Mouse (Mus musculus): ENCODE data around the gene Plppr4. TPM values are rescaled to one million over a fixed set of nuclear protein-coding genes. Genes with fewer than 3 reads are reported as not detected.

The Plppr4 gene
- total RNA-seq, 1 experiment: not detected

DNA sequence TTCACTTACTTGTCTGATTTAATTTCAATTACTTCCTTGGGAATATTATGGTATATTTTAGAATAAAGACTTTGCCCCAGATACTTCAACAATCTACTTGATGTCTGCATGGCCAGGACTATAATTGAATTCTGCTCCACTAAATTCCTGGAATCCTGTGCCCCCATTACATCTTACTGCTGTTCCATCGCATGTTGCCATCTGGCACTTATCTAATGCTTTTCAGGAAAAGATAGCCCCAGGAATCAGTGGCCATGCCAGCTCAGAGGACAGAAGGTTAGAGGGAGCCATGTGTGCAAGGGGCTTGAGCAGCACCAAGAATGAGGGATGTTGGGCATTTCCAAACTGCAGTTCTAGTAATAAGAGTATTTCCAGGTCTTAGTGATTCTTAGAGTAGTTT is 14.3 kb downstream of the Plppr4 start:
- Histone ChIP-seq H3K4me3 (ENCODE audit: insufficient read depth in 1 of 2, low read depth in 1 of 2, low read length in 2 of 2, poor library complexity in 1 of 2, severe bottlenecking in 1 of 2) (no peak overlapping the region), H3K36me3 (ENCODE audit: control insufficient read depth, insufficient read depth, low read length, poor library complexity, severe bottlenecking) (no peaks in the 10 kb centered on the region), H3K9me3 (ENCODE audit: control insufficient read depth, insufficient read depth, low read depth, low read length) (no peaks in the 10 kb centered on the region), H3K4me1 (ENCODE audit: control insufficient read depth in 2 of 2, insufficient read depth in 2 of 2, low read length in 2 of 2, poor library complexity in 1 of 2) (no peaks in the 10 kb centered on the region), H3K27ac (ENCODE audit: insufficient read depth, low read depth, low read length, poor library complexity, severe bottlenecking) (no peak overlapping the region), H3K9ac (ENCODE audit: insufficient read depth, low read depth, low read length, poor library complexity, severe bottlenecking) (no peak overlapping the region)
- DNase-seq (ENCODE audit: low read depth, low spot score): no peak
- in situ Hi-C loops (cut with MboI; ENCODE audit: low sequenced_read_pairs in 2 of 2, unreplicated experiment in 2 of 2): no loop called here
- TF ChIP-seq HCFC1 (IDR thresholded peaks at IDR 0.05; ENCODE audit: borderline replicate concordance, insufficient read depth, low read length) (no peak), ZC3H11A (IDR thresholded peaks at IDR 0.05; ENCODE audit: borderline replicate concordance, low read depth, low read length) (no peak), CHD2 (IDR thresholded peaks at IDR 0.05; ENCODE audit: low read depth, low read length) (no peak), ZNF384 (IDR thresholded peaks at IDR 0.05; ENCODE audit: low read depth, low read length) (no peak), MAFK (IDR thresholded peaks at IDR 0.05; ENCODE audit: insufficient read depth, low read depth, low read length) (no peak)

DNA sequence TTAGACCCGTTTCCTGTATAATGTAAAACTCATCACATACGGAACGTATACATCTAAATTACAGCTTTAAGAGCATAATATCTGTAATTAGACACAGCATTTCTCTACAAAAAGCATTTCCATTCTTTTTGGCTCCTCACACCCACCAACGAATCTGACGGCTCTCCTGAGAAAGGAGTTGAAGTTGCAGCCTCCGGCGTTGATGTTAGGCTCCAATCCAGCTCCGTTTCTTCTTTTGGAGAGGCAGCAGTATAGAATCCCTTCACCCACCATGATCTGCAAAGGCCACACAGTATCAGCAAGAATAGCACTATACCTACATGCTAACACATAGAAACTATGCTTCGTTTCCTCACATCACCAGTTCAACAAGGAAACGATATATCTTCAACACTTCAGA is 29.2 kb downstream of the Plppr4 start:
- no peak overlapping the region for H3K4me3 ChIP-seq (ENCODE audit: insufficient read depth in 1 of 2, low read depth in 1 of 2, low read length in 2 of 2, poor library complexity in 1 of 2, severe bottlenecking in 1 of 2)
- no peak for TF ChIP-seq CHD2 (IDR thresholded peaks at IDR 0.05; ENCODE audit: low read depth, low read length)
- no peak for TF ChIP-seq ZNF384 (IDR thresholded peaks at IDR 0.05; ENCODE audit: low read depth, low read length)
- TF ChIP-seq MAFK (IDR thresholded peaks at IDR 0.05; ENCODE audit: insufficient read depth, low read depth, low read length): no peak
- no peak for TF ChIP-seq ZC3H11A (IDR thresholded peaks at IDR 0.05; ENCODE audit: borderline replicate concordance, low read depth, low read length)
- TF ChIP-seq HCFC1 (IDR thresholded peaks at IDR 0.05; ENCODE audit: borderline replicate concordance, insufficient read depth, low read length): no peak
- H3K36me3 ChIP-seq (ENCODE audit: control insufficient read depth, insufficient read depth, low read length, poor library complexity, severe bottlenecking): no peaks in the 10 kb centered on the region
- no peak overlapping the region for H3K27ac ChIP-seq (ENCODE audit: insufficient read depth, low read depth, low read length, poor library complexity, severe bottlenecking)
- no peak overlapping the region for H3K9ac ChIP-seq (ENCODE audit: insufficient read depth, low read depth, low read length, poor library complexity, severe bottlenecking)
- DNase-seq (ENCODE audit: low read depth, low spot score): no peak
- no peaks in the 10 kb centered on the region for H3K4me1 ChIP-seq (ENCODE audit: control insufficient read depth in 2 of 2, insufficient read depth in 2 of 2, low read length in 2 of 2, poor library complexity in 1 of 2)
- no peaks in the 10 kb centered on the region for H3K9me3 ChIP-seq (ENCODE audit: control insufficient read depth, insufficient read depth, low read depth, low read length)
- in situ Hi-C loops (cut with MboI; ENCODE audit: low sequenced_read_pairs in 2 of 2, unreplicated experiment in 2 of 2): no loop called here

DNA sequence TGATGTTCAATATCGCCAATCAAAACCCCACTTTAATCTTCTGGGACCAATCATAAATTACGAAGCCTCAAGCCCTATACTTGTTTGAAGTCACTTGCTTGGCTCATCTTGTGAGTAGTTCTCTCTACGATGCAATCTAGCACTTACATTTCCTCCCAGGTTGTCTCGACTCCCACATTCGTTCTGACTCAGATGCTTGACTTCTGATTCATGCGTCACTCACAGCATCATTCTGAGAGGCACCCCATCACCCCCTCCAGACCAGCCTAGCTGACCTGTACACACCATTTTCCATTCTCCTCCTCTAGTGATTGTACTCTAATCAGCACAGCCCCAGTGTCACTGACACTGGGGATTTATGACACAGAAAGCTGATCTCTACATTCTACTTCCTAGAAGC is 31.2 kb downstream of the Plppr4 start:
- no peaks in the 10 kb centered on the region for H3K36me3 ChIP-seq (ENCODE audit: control insufficient read depth, insufficient read depth, low read length, poor library complexity, severe bottlenecking)
- no peaks in the 10 kb centered on the region for H3K9me3 ChIP-seq (ENCODE audit: control insufficient read depth, insufficient read depth, low read depth, low read length)
- H3K4me1 ChIP-seq (ENCODE audit: control insufficient read depth in 2 of 2, insufficient read depth in 2 of 2, low read length in 2 of 2, poor library complexity in 1 of 2): no peaks in the 10 kb centered on the region
- no peak overlapping the region for H3K4me3 ChIP-seq (ENCODE audit: insufficient read depth in 1 of 2, low read depth in 1 of 2, low read length in 2 of 2, poor library complexity in 1 of 2, severe bottlenecking in 1 of 2)
- no peak for DNase-seq (ENCODE audit: low read depth, low spot score)
- in situ Hi-C loops (cut with MboI; ENCODE audit: low sequenced_read_pairs in 2 of 2, unreplicated experiment in 2 of 2): no loop called here
- no peak overlapping the region for H3K27ac ChIP-seq (ENCODE audit: insufficient read depth, low read depth, low read length, poor library complexity, severe bottlenecking)
- no peak overlapping the region for H3K9ac ChIP-seq (ENCODE audit: insufficient read depth, low read depth, low read length, poor library complexity, severe bottlenecking)
- TF ChIP-seq ZC3H11A (IDR thresholded peaks at IDR 0.05; ENCODE audit: borderline replicate concordance, low read depth, low read length): no peak
- TF ChIP-seq ZNF384 (IDR thresholded peaks at IDR 0.05; ENCODE audit: low read depth, low read length): no peak
- TF ChIP-seq CHD2 (IDR thresholded peaks at IDR 0.05; ENCODE audit: low read depth, low read length): no peak
- no peak for TF ChIP-seq MAFK (IDR thresholded peaks at IDR 0.05; ENCODE audit: insufficient read depth, low read depth, low read length)

DNA sequence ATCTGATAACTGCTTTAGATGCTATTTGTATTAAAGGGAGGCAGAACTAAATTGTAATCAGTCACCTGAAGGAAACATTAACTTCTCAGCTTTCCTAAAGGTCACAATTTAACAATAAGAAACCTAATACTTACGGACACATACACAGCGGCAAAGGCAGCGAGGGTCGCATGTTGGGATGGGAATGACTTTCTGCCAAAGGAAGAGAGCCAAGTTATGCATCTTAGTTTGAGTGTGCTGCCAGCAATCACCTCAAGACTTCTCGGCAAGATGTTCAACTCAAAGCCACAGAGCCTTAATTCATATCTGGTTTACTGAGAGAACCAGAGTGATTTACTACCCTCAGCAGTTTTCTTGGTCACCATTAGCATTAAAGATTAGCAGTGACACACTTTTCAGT is 34.1 kb downstream of the Plppr4 start:
- H3K4me1 ChIP-seq (ENCODE audit: control insufficient read depth in 2 of 2, insufficient read depth in 2 of 2, low read length in 2 of 2, poor library complexity in 1 of 2): no peaks in the 10 kb centered on the region
- no peaks in the 10 kb centered on the region for H3K9me3 ChIP-seq (ENCODE audit: control insufficient read depth, insufficient read depth, low read depth, low read length)
- TF ChIP-seq HCFC1 (IDR thresholded peaks at IDR 0.05; ENCODE audit: borderline replicate concordance, insufficient read depth, low read length) (no peak), ZNF384 (IDR thresholded peaks at IDR 0.05; ENCODE audit: low read depth, low read length) (no peak), ZC3H11A (IDR thresholded peaks at IDR 0.05; ENCODE audit: borderline replicate concordance, low read depth, low read length) (no peak)
- no peak overlapping the region for H3K27ac ChIP-seq (ENCODE audit: insufficient read depth, low read depth, low read length, poor library complexity, severe bottlenecking)
- H3K4me3 ChIP-seq (ENCODE audit: insufficient read depth in 1 of 2, low read depth in 1 of 2, low read length in 2 of 2, poor library complexity in 1 of 2, severe bottlenecking in 1 of 2): no peak overlapping the region
- no peak overlapping the region for H3K9ac ChIP-seq (ENCODE audit: insufficient read depth, low read depth, low read length, poor library complexity, severe bottlenecking)
- in situ Hi-C loops (cut with MboI; ENCODE audit: low sequenced_read_pairs in 2 of 2, unreplicated experiment in 2 of 2): no loop called here
- DNase-seq (ENCODE audit: low read depth, low spot score): no peak
- H3K36me3 ChIP-seq (ENCODE audit: control insufficient read depth, insufficient read depth, low read length, poor library complexity, severe bottlenecking): no peaks in the 10 kb centered on the region

DNA sequence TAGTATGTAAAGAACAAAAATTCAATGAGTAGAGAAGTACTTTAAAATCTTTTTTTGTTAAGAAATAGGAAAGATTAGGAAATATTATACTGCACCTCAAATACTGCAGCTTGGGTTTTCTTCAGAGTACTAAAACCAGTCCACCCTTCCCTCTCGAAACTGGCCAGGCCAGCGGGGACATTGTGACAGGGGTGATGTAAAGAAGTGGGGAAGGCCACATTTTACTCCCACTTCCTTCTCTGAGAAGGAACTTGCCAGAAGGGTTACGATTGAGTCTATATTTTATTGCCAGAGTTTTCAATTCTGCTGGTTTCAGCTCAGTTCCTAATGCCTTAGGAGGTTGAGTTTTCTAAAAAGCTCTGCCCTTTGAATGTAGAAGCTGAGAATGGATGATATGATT is 41.0 kb downstream of the Plppr4 start:
- Histone ChIP-seq H3K27ac (ENCODE audit: insufficient read depth, low read depth, low read length, poor library complexity, severe bottlenecking) (no peak overlapping the region), H3K9me3 (ENCODE audit: control insufficient read depth, insufficient read depth, low read depth, low read length) (no peaks in the 10 kb centered on the region), H3K4me1 (ENCODE audit: control insufficient read depth in 2 of 2, insufficient read depth in 2 of 2, low read length in 2 of 2, poor library complexity in 1 of 2) (no peaks in the 10 kb centered on the region), H3K4me3 (ENCODE audit: insufficient read depth in 1 of 2, low read depth in 1 of 2, low read length in 2 of 2, poor library complexity in 1 of 2, severe bottlenecking in 1 of 2) (no peak overlapping the region), H3K9ac (ENCODE audit: insufficient read depth, low read depth, low read length, poor library complexity, severe bottlenecking) (no peak overlapping the region), H3K36me3 (ENCODE audit: control insufficient read depth, insufficient read depth, low read length, poor library complexity, severe bottlenecking) (no peaks in the 10 kb centered on the region)
- no peak for DNase-seq (ENCODE audit: low read depth, low spot score)
- in situ Hi-C loops (cut with MboI; ENCODE audit: low sequenced_read_pairs in 2 of 2, unreplicated experiment in 2 of 2): no loop called here
- TF ChIP-seq ZNF384 (IDR thresholded peaks at IDR 0.05; ENCODE audit: low read depth, low read length): no peak
- no peak for TF ChIP-seq HCFC1 (IDR thresholded peaks at IDR 0.05; ENCODE audit: borderline replicate concordance, insufficient read depth, low read length)
- TF ChIP-seq CHD2 (IDR thresholded peaks at IDR 0.05; ENCODE audit: low read depth, low read length): no peak
- no peak for TF ChIP-seq MAFK (IDR thresholded peaks at IDR 0.05; ENCODE audit: insufficient read depth, low read depth, low read length)
- TF ChIP-seq ZC3H11A (IDR thresholded peaks at IDR 0.05; ENCODE audit: borderline replicate concordance, low read depth, low read length): no peak

All from ES-E14 (cell line).